Mouse (Mus musculus) stomach, postnatal 0 days (tissue): Measurements from ENCODE around the gene Mmrn2. TPM values are rescaled to one million over a fixed set of nuclear protein-coding genes. Genes with fewer than 3 reads are reported as not detected.

ENCODE experiments used
- ATAC-seq: fragments of 200-750 bp; cut with Nextera tagmentation; 2 replicates; pipeline ENCODE4 v1.8.0; 2017; ENCODE audit not compliant: low FRiP score, low TSS enrichment
- DNase-seq: peaks from one replicate; pipeline ENCODE4 v3.0.0-alpha.2; 2016; ENCODE audit warnings: low spot score
- H3K27ac ChIP-seq: fragments of 300-500 bp; sonication (generic); replicated peaks from 2 replicates; pipeline ENCODE4 v1.5.1; 2014; ENCODE audit warnings: mild to moderate bottlenecking, control low read depth
- H3K27me3 ChIP-seq: fragments of 300-500 bp; sonication (generic); 2 replicates; pipeline ENCODE4 v1.6.1; 2014; ENCODE audit warnings: low read length; ENCODE audit not compliant: control insufficient read depth, insufficient read depth
- H3K36me3 ChIP-seq: fragments of 300-500 bp; sonication (generic); 2 replicates; pipeline ENCODE4 v1.6.1; 2014; ENCODE audit warnings: low read length, mixed read lengths; ENCODE audit not compliant: control insufficient read depth, insufficient read depth
- H3K4me1 ChIP-seq: fragments of 300-500 bp; sonication (generic); replicated peaks from 2 replicates; pipeline ENCODE4 v1.6.1; 2014; ENCODE audit warnings: antibody characterized with exemption; ENCODE audit not compliant: control insufficient read depth, insufficient read depth
- H3K4me2 ChIP-seq: fragments of 300-500 bp; sonication (generic); replicated peaks from 2 replicates; pipeline ENCODE4 v1.6.1; 2014; ENCODE audit warnings: low read depth, mild to moderate bottlenecking, control low read depth, moderate library complexity
- H3K4me3 ChIP-seq: fragments of 300-500 bp; sonication (generic); 2 replicates; pipeline ENCODE4 v1.5.1; 2014; ENCODE audit warnings: low read depth, low read length, control low read depth
- H3K9ac ChIP-seq: fragments of 300-500 bp; sonication (generic); 2 replicates; pipeline ENCODE4 v1.6.1; 2014; ENCODE audit warnings: mild to moderate bottlenecking, low read length, control low read depth, mixed read lengths
- H3K9me3 ChIP-seq: fragments of 300-500 bp; sonication (generic); 2 replicates; pipeline ENCODE4 v1.6.1; 2016; ENCODE audit warnings: low read length; ENCODE audit not compliant: control insufficient read depth
- CTCF ChIP-seq: IDR thresholded peaks from 2 replicates; pipeline ENCODE4 v1.5.1; 2016; ENCODE audit warnings: antibody characterized with exemption, low read depth, mild to moderate bottlenecking, moderate library complexity
- EP300 ChIP-seq: optimal IDR thresholded peaks from 2 replicates; pipeline ENCODE3; 2016; ENCODE audit warnings: antibody characterized with exemption
- WGBS: fragments of 180-500 bp; shearing (Covaris S2); extraction: QIAGEN DNeasy Blood & Tissue Kit; methylation state at CpG from one replicate; pipeline ENCODE4 v1.1.7; 2014; 5-methylcytosine and 5-hydroxymethylcytosine counted together
- polyA plus RNA-seq: library from polyadenylated mRNA; unstranded; fragments of >200 nt; fragmentation: Nextera tagmentation; extraction: Ambion mirVana; gene quantifications from 2 replicates; pipeline ENCODE4 v1.2.1, GENCODE M21; 2015

Gene Mmrn2
- polyA plus RNA-seq, 1 experiment from 2014 or later: 4.1 TPM

DNA sequence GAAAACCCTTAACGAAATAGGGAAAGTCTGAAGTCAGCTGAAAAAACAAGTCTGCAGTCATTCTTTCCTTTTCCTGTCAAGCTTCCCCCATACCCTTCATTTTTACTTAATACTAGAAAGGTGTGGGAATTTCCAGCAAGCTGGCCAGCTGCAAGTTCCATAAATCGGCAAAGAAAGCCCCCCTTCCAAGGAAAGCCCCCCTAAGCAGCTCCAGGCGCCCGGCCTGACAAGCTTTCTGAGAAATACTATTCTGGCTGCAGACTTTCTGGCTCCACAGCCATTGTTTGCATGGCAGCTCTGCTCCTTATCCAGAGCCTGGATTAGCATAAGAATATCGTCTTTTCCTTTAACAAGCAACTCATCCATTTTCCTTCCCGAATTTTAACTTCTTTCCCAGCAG lies 78.4 kb downstream of the Mmrn2 start:
- H3K4me1 ChIP-seq: no peaks in the 10 kb centered on the region
- DNase-seq: no peak
- no peaks in the 10 kb centered on the region for H3K9me3 ChIP-seq
- no peak for TF ChIP-seq EP300
- TF ChIP-seq CTCF: no peak
- H3K9ac ChIP-seq: no peak overlapping the region
- H3K4me2 ChIP-seq: no peak overlapping the region
- H3K27ac ChIP-seq: peak overlapping the region; percentile 5
- H3K36me3 ChIP-seq: no peaks in the 10 kb centered on the region
- no peak overlapping the region for H3K4me3 ChIP-seq
- 23% methylated on average over 6 of the region's 6 CpGs for WGBS
- no peaks in the 10 kb centered on the region for H3K27me3 ChIP-seq
- ATAC-seq: no peak

Other genes starting within 250 kb of the Mmrn2 start
- gene Npy4r, start 223.0 kb upstream of the Mmrn2 start, polyA plus RNA-seq: 0.22 and 0.24 TPM in 2 replicates
- 0.12 and 0.46 TPM in 2 replicates for gene Gprin2, start 173.8 kb upstream of the Mmrn2 start, polyA plus RNA-seq
- 1.0 and 1.5 TPM in 2 replicates for gene Syt15, start 155.9 kb upstream of the Mmrn2 start, polyA plus RNA-seq
- gene Shld2, start 65.0 kb upstream of the Mmrn2 start, polyA plus RNA-seq: 4.1 TPM in 2 replicates
- 48.8 and 49.4 TPM in 2 replicates for gene Glud1, start 64.7 kb upstream of the Mmrn2 start, polyA plus RNA-seq
- gene Fam25c, start 20.0 kb upstream of the Mmrn2 start, polyA plus RNA-seq: 793 and 847 TPM in 2 replicates
- gene Sncg, start 676 bp upstream of the Mmrn2 start, polyA plus RNA-seq: 29.0 and 29.7 TPM in 2 replicates
- 27.0 and 29.0 TPM in 2 replicates for gene Bmpr1a, start 127.9 kb downstream of the Mmrn2 start, polyA plus RNA-seq
- gene 9230112D13Rik, start 147.3 kb downstream of the Mmrn2 start, polyA plus RNA-seq: not detected in 2 replicates
- 1.6 and 1.7 TPM in 2 replicates for gene Ldb3, start 213.2 kb downstream of the Mmrn2 start, polyA plus RNA-seq
- not detected in 2 replicates for gene Opn4, start 224.7 kb downstream of the Mmrn2 start, polyA plus RNA-seq